Mouse (Mus musculus): ENCODE results near the gene Triap1.
"Not testable (repeated sequence)": the region's sequence is repeated elsewhere in the genome, so short reads cannot be mapped to it uniquely, and the experiment has no call there.

The Triap1 gene

DNA sequence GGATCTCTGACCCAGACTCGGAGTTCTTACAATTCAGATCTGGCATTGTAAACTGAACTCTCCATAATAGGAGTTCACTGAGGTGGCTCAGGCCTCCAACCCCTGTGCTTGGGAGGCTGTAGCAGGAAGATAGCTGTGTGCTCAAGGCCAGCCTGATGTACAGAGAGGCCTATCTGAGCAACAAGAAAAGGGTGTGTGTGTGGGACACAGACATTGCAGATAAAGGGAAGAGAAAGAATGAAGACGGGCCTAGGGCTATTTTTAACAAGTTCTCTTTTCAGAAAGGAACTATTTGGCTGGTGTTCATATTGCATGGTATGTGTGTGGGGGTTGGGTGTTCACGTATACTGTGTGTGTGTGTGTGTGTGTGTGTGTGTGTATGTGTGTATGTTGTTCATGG lies 7.4 kb upstream of the Triap1 start:
- no peak for DNase-seq (ENCODE audit: low spot score in 2 of 2)

DNA sequence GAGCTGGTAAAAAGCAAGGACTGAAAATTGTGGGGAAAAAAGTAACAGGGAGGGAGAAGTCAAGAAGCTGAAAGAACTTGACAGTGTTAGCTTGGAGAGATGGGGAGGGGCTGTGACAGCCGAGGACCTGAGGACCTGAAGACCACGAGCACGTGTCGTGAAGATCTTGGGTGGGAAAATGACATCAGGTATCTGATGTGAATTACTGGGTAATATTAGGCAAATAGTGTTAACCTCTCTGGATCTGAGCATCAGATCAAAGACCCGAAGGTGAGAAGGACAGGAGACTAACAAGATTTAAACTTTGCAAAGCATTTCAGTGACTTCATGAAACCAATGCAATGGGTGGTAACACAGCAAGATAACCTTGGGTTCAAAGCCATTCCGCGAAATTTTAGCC lies 1.0 kb upstream of the Triap1 start:
- no peak for DNase-seq (ENCODE audit: low spot score in 2 of 2)

DNA sequence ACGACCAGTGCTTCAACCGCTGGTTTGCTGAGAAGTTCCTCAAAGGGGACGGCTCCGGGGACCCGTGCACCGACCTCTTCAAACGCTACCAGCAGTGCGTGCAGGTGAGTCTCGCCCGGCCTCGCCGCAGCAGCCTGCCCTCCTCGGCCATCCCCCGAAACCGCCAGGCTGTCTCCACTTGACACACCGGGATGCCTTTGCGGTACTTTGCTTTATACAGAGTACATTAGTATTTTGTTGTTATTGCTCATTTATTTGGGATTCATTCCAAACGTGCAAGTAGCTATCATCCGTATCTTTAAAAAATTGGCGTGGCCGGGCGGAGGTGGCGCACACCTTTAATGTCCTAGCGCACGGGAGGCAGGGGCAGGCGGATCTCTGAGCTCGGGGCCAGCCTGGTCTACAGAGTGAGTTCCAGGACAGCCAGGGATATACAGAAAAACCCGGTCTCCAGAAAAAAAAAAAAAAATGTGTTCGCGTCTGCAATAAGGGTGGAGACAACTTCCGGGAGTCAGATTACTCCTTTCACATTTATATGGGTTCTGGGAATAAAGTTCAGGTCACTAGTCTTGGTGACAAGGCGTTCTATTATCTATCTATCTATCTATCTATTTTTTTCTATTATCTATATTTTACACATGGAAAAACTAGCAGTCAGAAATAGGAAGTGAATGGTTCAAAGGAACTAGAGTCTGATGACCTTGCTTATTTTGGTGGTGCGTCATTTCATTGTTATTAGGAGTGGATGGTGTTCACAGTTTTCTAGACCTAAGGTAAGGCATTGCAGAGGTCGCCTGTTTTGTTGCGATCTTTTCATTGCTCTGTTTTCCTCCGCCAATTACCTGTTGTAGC lies 515 bp downstream of the Triap1 start:
- no peak for DNase-seq (ENCODE audit: low spot score in 2 of 2)

DNA sequence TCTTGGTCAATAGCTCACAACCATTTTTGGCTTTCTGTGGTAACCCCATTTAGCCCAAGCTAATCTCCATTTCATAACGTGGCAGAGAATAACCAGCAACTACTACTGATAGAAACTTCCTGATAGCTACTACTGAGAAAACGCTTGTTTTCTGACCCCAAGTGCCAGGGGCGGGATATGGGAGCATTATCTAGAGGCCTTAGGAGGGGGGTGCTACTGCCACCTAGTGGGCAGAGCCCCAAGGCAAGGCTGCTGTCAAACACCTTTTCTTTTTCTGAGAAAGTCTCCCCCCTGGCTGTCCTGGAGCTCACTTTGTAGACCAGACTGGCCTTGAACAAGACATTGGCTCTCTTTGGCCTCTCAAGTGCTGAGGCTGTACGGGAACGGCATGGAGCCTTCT lies 6.5 kb downstream of the Triap1 start:
- DNase-seq (ENCODE audit: low spot score in 2 of 2) = peak; percentile 67 to 87

DNA sequence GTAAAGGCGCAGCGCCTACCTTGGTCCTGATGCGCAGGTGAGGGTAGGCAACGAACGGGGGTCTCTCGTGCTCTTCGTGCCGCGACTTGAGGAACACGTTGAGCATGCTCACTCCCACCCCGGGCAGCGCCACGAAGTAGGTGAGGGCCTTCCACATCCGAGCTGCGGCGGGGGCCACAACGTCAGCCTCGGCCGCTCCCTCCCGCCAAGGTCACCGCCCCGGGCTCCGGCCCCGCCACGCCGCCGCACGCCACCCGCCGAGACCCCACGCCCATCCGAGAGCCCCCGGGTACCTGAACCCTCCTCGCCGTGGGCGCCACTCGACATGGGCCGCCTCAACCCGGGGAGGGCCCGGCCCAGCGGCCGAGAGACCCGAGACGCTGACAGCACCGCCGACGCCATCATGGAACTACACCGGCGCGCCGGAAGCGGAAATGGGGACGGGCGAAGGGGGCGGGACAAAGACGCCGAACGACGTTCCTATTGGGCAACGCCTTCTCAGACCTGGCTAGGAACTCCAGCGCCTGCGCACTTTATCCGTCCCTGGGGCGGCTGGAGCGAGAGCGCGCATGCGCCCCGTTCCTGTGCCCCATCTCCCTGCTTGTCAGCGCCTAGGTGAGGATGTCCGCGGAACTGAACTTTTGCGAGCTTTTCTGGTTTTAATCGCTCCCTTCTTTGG lies 7.7 kb downstream of the Triap1 start, which contains the start of gene Cox6a1:
Gene Cox6a1, minus strand, starts transcription at position 436 of the 679 bp plus-strand sequence.
- peak; percentile 97 to 99 for DNase-seq (ENCODE audit: low spot score in 2 of 2)

DNA sequence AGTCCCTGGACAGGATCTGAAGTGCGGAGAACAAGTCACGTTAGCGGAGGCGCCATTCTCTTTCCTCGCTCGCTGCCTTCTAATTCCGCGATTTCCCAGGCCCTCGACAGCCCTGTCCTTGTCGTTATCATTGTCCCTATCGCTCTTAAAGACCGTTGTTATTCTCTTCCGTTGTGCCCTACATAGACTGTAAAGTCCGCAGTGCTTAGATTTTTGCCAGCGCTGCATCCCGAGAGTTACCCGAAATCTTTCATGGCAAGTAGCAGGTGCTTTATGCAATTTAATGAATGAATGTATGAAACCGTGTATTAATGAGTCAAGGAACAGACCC lies 8.2 kb downstream of the Triap1 start:
- DNase-seq (ENCODE audit: low spot score in 2 of 2) = no peak

DNA sequence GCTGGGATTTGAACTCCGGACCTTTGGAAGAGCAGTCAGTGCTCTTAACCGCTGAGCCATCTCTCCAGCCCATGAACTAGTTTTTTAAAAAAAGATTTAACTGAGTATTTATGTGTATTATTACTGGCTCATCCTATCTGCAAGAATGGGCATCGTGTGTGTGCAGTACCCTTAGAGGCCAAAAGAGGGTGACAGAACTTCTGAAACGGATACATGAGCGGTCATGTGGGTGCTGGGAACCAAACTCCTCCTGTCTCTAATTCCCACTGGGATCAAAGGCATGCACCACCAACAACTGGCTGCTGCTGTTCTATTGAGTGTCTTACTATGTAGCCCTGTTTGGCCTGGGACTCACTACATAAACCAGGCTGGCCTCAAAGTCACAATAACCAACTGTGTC lies 10.3 kb downstream of the Triap1 start:
- no peak for DNase-seq (ENCODE audit: low spot score in 2 of 2)

DNA sequence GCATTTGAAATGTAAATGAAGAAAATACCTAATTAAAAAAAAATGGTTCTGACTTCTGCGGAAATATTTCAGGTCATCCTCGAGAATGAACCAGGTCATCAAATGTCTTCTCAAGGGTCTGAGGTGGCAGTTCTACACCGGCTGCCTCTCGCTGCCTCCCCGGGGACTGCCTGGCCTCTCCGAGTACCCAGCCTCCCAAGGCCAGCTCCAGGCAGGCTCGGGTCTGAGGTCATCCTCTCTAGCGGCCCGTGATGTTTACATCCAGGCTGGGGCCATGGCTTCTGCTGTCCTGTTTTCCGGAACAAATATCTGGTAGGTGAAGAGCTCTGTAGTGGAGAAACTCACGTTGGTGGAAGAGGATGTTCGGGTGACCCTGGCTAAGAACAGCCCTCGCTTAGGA lies 14.0 kb downstream of the Triap1 start:
- DNase-seq (ENCODE audit: low spot score in 2 of 2) = no peak

DNA sequence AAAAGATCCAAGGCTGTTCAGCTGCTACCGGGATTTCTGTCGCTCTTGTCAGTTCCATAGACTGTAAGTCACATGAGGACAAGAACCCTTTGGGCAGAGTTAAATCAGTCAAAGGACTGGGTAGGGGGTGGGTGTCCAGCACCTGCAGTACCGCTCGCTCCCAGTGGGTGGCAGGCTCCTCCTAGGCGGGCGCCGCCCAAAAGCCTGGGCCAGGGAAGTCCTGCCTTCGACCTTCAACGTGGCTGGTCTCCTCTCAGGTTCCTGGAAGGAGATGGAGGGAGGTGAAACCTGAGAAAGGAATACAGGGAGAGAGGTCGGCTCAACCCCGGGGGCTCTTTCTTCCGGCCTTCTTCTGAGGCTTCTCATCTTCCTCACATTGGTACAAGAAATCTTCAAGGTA lies 17.8 kb downstream of the Triap1 start:
- peak; percentile 51 to 87 for DNase-seq (ENCODE audit: low spot score in 2 of 2)

DNA sequence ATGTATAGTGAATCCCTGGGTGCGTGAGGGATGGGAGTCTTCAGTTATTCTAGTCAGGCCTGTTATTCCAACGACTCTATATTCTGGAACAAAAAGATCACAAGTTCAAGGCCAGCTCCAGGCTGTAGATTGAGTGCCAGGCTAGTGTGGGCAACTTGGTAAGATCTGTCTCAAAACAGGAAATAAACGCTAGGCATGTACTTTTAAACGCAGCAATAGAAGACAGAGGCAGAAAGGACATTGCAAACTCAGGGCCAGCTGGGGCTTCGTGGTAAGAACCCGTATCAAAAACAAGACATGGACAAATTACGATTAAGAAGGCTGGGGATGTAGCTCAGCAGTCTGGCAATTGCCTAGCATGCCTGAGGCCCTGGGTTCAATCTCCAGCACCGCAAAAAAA lies 18.4 kb downstream of the Triap1 start:
- no peak for DNase-seq (ENCODE audit: low spot score in 2 of 2)

DNA sequence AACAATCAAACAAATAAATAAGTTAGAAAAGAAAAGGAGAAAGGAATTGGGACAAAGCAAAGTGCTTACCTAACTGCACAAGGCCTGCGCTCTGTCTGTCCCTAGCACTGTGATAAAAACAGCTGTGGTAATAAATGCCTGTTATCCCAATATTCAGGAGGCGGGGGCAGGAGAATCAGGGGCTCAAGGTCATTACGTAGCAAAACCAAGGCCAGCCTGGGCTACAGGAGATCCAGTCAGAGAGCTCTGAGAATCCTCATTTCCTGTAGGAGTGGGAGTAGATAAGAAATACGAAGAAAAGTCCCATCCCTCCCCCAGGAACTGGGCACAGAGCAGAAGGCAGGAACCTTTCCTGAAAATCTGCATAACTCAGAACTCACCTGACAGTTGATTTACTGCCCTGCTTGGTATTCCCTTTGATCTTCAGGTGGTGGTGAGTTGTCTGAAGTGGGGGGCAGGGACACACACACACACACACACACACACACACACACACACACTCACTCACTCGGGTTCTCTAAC lies 18.9 kb downstream of the Triap1 start:
- DNase-seq (ENCODE audit: low spot score in 2 of 2) = no peak

DNA sequence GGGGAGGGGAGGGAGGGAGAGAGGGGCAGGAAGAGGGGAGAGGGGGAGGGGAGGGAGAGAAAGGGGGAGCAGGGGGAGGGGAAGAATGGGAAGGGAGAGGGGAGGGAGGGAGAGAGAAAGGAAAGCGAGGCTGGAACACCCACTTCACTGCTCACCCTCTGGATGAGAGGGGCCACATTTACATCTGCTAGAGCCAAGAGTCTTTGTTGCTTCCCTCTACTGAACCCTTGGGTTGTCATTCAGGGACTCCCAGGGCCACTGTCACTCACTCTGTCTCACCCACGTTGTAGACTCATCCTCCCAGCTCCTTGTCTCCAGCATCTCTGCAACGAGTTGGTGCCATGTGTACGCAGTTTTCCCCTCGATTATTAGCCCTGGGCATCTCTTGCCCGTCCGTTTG lies 21.2 kb downstream of the Triap1 start:
- DNase-seq (ENCODE audit: low spot score in 2 of 2) = no peak

DNA sequence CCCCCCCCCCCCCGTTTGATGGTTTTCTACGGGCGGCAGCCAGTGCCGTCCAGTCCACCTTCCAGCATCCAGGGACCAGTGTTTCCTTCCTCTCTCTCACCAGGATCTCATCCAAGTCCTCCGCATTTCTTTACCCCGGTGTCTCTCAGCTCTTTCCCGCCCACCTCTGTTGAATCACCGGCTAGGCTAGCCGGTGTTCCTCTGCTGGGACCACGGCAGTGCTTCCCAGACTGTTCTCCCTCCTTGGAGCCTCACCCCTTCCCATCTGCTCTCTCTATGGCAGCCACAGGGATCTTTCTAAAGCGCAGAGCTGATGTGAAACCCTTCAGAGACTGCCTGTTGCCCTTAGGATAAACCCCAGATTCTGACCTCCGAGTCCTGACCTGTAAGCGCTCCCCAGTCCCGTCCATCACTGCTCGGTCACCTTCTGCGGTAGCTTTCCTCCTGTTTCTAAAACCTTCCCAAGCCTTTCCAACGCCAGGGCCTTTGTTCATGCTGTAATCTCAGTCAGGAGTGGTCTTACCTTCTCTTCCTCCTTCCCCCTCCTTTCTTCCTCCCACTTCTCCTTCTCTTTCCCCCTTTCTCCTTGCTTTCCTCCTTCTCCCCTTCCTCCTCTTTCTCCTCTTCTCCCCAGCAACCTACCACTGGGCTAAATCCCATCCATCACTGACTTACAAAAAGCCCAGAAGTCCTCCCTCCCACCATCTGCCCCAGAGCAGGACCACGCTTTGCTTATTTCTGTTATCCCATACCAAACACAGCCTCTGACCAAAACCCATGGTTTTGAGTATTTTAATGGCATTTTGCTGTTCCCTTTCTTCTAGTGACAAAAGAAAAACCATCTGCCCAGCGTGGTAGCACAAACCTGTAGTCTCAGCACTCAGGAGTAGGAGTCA lies 22.0 kb downstream of the Triap1 start:
- DNase-seq (ENCODE audit: low spot score in 2 of 2) = no peak

DNA sequence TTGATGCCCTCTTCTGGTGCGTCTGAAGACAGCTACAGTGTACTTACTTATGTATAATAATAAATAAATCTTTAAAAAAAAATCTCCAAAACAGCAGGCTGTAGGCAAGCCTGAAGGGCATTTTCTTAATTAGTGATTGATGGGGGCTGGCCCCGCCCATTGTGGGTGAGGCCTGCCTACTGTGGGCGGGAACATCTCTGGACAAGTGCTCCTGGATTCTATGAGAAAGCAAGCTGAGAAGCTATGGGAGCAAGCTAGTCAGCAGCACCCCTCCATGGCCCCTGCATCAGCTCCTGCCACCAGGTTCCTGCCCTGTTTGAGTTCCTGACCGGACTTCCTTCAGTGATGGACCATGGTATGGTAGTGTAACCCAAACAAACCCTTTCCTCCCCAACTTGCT lies 23.8 kb downstream of the Triap1 start:
- no peak for DNase-seq (ENCODE audit: low spot score in 2 of 2)

DNA sequence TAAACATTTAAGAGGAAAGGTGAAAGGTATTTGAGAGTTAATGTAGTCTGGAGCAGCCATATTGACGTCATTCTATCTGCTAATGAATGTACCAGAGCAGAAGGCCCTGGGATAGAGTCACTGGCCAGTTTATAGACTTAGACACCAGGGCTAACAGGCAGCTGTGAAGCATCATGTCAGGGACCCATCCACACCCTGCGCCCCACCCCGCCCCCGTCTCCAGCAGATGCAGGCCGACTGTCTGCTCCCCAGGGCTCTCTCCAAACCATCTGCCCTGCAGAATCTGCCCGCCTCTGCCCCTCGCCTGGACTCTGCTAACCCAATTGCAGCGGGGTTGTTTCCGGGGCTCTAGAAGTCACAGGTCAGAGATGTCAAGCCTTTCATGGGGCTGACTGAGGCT lies 30.7 kb downstream of the Triap1 start:
- DNase-seq (ENCODE audit: low spot score in 2 of 2) = no peak

DNA sequence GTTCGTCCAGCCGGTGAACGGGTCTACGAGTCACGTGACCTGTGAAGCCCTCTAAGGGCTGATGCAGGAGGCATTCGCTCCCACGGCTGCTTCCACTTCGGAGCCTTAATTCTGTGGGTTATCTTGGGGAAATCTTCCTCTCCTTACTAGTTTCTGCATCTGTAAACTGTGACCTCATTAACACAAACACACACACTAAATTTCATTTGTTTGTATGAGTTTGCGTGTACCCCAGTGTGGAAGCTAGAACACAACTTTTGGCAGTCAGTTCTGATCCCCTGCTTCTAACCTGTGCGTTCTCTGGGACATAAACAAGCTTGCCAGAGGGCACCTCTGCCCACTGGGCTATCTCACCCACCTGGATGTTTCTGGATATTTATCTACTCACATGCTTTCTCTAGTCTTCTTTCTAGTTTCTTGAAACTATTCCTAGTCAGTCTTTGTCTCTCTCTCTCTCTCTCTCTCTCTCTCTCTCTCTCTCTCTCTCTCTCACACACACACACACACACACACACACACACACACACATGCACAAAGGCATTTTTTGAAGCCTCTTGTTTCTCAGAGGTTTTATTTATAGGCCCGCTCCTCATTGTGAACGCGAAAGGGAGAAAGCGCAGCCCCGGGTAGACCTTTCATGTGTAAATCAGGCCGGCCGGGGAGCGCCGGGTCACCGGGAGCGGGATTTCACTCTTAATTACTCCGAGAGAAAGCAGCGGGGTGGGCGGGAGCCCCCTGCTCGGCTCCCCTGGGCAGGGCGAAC lies 32.6 kb downstream of the Triap1 start:
- DNase-seq (ENCODE audit: low spot score in 2 of 2) = no peak

DNA sequence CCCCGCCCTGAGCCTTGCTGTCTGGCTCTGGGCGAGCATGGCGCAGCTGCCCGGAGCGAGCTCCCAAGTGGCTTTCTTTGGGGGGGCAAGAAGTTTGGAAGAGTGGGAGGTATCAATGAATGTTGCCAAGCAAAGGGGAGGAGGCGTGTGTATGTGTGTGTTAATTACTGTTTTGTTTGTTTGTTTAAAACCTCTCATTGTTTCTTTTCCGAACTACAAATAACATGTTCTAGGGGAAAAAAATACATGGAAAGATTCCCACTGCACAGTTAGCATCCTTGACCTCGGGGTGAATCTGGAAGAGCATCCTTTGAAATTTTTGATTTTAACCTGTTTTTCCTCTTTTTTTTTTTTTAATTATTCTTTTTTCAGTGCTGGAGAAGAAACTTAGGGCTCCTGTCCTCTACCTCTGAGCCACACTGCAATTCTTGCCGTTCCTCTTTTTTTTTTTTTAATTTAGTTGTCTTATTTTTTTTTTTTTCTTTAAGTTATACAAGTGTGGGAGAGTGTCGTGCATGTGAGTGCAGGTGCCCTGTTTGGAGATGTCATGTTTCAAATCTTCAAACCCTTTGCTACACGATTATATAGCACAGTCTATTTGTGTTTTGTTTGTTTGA lies 33.3 kb downstream of the Triap1 start:
- no peak for DNase-seq (ENCODE audit: low spot score in 2 of 2)

DNA sequence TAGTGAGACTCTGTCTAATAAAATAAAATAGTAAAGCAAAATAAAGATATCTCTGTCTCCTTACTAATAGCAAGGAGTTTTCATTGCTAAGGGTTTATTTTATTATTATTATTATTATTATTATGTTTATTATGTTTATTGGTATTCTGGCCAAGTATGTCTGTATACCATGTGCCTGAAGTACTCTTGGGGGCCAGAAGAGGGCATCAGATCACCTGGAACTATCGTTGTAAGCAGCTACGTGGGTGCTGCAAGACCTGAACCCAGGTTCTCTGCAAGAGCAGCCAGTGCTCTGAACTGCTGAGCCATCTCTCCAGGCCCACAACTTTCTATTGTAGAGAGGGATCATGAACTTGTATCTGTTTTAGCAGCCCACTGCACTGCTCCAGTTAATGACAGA lies 34.4 kb downstream of the Triap1 start:
- DNase-seq (ENCODE audit: low spot score in 2 of 2) = no peak

DNA sequence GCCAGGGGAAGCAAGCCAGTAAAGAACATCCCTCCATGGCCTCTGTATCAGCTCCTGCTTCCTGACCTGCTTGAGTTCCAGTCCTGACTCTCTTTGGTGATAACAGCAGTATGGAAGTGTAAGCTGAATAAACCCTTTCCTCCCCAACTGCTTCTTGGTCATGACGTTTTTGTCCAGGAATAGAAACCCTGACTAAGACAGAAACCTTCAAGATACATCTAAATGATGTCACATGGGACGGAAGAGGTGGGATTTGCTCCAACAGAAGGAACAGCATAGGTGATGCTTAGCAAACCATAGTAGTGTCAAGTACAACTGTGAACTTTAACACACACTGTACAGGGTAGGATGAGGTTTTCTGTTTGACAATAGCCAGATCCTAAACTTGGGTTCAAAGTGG lies 37.9 kb downstream of the Triap1 start:
- DNase-seq (ENCODE audit: low spot score in 2 of 2) = not testable (repeated sequence)

DNA sequence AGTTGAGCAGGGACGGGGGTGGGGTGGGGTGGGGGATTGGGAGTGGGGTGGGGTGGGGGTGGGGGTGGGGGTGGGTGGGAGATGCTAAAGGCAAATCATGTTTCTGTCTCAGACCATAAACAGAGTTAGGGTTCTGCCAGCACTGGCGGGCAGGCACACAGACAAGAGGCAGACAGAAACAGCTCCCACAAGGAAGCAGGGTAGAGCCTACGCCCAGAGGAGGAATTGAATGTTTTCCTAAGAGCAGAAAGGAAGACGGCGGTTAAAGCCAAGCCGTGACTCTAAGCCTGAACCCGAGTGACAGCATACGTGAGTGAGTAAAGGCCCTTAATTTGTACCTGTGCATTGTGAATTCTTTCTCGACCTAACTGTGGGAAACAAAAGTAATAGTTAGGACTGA lies 50.9 kb downstream of the Triap1 start:
- no peak for DNase-seq (ENCODE audit: low spot score in 2 of 2)

DNA sequence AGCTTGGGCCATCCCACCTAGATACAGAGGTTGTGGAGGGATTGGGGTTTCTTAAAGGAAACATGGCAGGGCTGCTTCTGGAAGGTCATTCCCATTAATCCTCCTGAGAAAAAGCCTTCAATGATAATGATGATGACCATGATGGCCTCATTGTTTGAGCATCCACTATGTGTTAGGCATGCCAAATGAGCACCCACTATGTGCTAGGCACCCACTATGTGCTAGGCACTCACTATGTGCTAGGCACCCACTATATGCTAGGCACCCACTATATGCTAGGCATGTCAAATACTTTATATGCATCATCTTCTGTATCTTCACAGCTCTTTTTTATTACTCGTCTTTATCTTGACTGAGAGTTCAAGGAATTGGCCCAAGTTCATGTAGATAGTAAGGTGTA lies 51.9 kb downstream of the Triap1 start:
- no peak for DNase-seq (ENCODE audit: low spot score in 2 of 2)

Data from thymus, postnatal 10 days (tissue).